Mouse (Mus musculus) right cerebral cortex, adult 18-20 months (tissue): ENCODE results near the gene Kcnip1.
A peak's percentile ranks its signal among the peaks of the same experiment; 100 is the strongest.

ENCODE experiments used
- DNase-seq: peaks from one replicate; pipeline ENCODE4 v3.0.0; 2022; ENCODE audit warnings: mixed read lengths

The Kcnip1 gene

DNA sequence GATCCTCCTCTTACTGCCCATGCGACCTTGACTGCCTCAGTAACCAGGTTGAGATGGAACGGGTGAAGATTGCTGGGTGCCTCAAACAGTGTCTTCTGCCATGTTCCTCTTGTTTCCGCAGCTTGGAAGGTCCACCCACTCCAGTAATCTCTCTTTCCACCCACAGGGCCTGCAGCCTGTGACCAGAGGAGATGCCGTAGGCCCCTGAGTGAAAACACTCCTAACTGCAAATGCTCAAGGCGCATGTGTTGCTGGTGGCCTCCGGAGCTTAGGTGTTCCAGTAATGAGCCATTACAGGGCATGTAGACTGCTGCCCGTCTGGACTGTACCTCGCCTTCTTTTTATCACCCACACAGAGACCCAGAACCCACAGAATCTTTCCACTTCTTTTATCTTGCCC, 55.3 kb downstream of the Kcnip1 start:
- no peak for DNase-seq

DNA sequence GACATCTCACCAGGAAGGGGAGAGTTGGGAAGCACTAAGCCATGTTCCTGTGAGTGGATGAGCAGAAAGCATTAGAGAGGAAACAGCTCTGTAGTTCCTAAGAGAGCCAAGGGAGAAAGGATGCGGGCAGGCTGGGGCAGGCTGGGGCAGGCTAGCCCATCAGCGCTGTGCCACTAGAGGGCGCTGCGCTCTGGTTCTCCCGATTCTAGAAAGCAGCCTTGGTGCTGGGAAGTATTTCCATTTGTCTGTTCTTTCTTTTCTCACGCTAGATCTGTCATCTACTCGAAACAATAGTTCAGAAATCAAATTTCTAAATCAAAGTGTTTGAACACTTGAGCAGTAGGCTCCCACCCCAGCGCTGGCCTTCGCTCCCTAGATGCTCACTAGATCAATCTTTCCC, 58.7 kb downstream of the Kcnip1 start:
- DNase-seq, result no peak

DNA sequence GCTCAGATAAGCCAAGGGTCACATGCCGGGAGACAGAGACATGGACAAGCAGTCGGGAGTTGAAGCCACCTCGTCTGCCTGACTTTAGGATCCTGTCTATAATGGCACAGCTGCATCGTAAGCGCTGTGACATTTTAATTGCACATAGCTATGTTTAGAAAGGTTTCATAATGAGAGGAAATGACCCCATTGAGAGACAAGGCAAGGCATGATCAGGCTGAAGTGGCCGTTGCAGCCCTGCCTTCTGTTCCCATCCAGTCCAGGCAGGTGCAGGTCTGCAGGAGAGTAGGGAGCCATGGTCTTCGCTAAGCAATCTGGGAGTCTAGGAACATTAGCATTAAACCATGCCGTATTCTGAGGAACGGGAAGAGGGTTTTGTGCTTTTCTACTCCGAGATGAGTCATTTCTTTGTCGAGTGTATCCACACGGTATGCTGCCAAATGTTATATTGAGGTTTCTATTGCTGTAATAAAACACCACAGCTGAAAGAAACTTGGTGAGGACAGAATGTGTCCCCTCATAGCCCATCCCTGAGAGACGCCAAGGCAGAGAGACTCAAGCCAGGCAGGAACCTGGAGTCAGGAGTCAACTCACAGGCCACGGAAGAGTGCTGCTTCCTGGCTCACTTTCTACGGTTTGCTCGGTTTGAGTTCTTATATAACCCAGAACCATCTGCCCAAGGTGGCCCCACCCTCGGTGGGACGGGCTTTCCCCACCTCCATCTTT, 60.4 kb downstream of the Kcnip1 start:
- DNase-seq, result peak; percentile 19

DNA sequence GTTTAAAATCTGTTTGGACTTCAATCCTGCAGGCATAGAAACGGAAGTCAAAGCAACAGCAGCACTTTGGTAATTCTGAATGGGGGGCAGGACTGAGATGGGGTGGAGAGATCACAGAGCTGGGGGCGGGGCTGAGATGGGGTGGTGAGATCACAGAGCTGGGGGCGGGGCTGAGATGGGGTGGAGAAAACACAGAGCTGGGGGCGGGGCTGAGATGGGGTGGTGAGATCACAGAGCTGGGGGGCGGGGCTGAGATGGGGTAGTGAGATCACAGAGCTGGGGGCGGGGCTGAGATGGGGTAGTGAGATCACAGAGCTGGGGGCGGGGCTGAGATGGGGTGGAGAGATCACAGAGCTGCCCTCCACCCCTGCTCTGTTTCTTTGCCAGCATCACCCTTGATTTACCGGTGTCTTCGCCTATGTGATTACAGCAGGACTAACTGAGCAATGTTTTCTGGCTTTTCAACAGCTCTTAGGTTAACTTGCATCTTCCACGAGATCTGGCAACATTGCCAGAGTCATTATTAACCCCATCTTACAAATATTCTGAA, 61.0 kb downstream of the Kcnip1 start:
- DNase-seq, result no peak

DNA sequence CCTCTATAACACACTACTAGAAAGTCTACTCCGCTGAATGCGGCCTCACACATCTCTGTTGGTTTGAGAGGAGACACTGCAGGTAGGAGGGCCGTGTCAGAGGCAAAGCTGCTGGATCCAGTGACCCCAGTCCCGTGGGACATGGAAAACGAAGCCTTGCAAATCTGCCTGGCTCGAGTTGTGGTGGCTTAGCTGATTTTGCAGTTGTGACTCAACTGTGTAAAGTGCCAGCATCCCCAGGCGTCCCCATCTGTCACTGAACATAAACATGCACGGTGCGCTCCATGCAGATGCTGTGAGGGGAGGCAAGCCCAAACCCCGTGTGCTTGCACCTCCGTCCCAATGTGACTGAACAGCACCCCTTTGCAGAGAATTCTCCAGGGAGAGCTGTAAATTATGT, 63.5 kb downstream of the Kcnip1 start:
- peak; percentile 43 for DNase-seq

DNA sequence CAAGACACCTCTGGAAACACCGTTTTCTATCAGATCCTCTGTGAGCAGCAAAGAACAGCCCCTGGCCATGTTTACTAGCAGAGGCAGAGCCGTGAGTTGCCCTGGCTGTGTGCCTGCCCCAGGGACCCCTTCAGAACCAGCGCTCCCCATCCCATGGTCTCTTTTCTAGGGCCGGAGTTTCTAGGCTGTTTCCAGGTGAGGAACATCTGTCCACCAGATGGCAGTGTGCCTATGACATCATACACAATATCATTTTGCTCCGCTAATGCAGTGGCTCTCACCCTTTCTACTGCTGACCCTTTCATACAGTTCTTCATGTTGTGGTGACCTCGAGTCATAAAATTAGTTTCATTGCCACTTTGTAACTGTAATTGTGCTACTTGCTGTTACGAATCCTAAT, 64.3 kb downstream of the Kcnip1 start:
- no peak for DNase-seq

DNA sequence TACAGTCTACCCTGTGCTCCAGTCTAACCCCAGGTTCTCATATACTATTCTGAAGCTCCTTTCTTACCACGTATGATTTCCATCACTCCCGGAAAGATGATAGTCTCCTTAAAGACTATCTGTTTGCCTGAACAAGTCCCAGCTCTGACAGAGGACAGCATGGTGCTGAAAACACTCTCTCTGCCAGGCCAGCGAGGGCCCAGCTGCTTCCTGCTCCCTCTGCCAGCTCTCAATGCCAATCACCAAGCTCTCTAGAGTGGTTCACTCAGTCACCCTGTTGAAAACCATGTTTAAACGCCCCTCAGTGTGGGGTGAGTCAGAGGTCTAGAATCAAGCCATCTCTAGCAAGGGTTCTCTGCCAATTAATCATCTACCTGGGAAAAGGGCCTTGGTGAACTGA, 65.1 kb downstream of the Kcnip1 start:
- DNase-seq, result no peak

DNA sequence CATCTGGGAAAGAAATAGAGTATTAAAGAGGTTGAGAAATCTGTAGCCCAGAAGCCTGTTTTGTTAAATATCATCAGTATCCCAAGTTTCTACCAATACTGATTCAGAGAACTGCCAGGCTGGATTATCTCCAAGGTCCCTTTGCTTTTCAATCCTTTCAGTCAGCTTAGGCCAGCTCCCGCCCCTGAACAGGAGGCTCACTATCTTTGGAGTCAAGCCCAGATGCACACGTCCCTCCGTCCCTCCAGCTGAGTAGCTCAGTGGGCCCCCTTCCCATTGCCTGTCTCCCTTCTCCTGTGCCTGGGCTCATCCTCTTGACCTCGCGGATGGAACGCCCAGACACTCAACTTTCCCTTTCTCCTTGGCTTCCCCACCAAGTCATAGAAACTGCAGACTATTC, 65.6 kb downstream of the Kcnip1 start:
- no peak for DNase-seq

DNA sequence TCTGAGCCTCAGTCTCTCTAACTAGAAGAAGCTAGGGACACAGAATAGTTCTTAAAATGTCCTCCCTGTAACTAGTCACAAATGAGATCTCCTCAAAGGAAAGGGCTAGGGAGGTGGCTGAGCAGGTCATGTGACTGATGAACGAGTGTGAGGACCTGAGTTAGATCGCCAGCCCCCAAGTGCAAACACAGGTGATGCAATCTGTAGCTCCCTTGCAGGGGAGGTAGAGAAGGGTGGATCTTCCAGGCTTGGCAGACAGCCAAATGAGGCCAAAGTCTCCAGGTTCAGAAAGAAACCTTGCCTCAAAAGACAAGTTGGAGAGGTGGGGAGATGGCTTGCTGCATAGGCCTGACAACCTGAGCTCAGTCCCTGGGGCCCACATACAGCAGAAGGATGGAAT, 66.4 kb downstream of the Kcnip1 start:
- no peak for DNase-seq

DNA sequence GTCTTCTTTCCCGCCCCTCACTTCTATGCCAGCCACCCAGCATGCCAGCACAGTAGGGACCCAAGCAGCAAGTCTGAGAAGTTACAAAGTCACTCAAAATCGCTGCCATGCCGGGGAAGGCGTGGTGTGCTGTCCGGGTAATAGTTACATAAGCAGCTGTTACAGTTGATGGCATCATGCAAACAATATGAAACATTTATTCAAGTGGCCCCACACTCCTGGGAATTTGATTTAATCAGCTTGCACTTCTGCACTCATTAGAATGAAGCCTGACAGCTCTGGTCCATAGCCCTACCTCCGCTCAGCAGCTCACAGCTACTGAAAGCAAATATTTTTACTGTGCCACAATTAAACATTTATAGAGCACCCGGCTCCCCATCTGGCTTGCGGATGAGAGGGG, 67.2 kb downstream of the Kcnip1 start:
- no peak for DNase-seq

DNA sequence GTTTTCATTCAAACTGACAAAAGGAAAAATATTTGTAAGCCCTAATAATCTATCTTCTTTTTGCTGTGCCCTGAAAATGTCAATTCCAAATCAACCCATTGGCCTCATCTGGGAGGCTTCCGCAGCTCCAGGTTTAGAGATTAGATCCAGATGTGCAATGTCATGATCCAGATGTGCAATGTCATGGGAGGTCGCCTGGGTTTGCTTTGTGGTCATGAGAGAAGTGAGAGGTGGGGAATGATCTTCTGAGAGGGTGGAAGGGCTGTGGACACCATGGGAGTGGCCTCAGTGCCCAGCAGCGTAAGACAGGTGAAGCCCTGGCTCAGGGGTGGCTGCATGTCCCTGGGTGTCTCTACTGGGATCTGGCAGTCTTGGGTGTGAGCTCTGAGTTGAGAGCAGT, 69.9 kb downstream of the Kcnip1 start:
- no peak for DNase-seq

DNA sequence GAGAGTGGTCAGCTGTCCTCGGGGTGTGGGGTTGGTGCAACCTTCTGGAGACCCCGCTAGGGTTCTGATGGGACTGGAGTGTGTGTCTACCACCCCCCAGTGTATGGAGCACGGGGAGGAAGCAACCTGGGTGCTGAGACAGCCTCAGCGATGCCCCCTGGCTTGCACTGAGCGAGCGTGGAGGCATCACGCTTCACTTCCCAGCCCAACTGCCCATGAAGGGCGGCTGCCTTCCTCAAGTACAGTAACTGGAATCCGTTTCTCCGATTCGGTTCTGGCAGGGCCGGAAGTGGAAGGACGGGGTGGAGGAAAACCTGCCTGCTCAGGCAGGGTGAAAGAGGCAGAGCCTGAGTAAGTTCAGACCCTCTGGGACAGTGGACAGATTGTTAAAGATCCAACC, 71.5 kb downstream of the Kcnip1 start:
- DNase-seq, result no peak

DNA sequence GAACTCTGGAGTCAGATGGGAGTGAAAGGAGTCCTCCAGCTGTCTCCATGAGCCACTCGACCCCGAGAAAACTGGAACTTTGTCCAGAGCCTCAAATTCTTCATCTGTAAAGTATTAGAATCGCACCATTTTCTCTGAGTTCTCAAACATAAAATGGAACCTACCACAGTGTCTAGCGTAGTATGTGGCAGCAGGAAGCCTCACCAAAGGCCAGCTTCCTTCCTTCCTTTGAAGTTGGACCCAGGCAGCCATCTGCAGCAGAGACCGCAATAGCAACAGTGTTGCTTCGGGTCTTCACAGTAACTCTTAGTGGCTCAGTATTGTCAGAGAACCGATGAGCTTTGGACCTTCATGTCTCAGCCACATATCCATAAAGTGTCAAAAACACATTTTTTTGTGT, 73.1 kb downstream of the Kcnip1 start:
- no peak for DNase-seq

DNA sequence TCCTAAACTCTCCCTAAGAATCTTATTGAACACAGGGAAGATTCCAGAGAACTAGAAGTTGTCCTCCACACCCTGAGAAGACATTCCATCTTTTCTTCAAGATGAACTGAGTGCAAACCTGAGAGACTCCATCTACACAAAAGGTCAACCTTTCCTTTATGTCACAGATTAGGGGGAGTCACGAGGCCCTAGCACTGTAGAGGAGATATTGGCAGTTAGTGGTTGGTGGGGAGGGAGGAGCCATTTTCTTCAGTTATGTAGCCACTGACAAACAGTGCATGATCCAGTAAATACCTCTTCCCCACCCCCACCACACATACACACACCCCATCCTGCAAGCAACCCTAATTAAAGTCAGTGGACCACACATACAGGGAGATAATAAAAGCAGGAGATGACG, 74.5 kb downstream of the Kcnip1 start:
- DNase-seq, result no peak

DNA sequence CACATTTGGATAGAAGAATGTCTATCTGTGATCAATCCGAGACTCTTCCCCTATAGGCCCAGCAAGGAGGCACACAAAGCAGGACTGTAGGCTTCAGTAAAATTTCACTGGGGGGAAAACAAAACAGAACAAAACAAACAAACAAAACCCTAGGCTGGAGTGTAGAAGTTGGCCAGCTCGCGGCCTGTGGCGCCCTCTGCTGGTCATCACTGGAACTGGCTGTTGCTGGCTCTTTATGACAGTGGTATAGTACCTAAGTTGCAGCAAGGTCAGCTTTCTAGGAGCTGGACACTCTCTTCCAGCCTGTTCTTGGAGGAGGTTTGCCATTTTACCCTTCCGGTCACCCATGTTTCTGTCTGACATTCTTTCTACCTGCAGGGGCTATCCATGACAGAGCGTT, 75.4 kb downstream of the Kcnip1 start:
- peak; percentile 39 for DNase-seq

DNA sequence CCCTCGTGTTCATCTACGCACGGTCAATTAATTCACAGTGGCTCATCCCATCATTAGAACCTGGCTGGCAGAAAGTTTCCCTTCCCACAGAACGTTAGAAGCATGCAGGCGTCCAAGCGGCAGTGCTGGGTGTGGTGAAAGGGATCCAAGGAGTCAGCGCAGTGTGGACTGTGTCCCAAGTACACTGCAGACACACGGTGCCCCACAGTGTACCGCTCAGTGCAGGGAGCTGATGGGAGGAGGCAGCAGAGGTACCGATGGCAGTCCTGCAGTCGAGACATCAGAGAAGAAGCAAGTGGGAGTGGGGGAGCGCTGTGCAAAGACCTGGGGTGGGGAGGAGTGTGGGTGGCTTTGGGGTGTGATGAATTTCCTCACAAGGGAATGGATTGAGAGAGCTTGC, 78.7 kb downstream of the Kcnip1 start:
- DNase-seq, result no peak

DNA sequence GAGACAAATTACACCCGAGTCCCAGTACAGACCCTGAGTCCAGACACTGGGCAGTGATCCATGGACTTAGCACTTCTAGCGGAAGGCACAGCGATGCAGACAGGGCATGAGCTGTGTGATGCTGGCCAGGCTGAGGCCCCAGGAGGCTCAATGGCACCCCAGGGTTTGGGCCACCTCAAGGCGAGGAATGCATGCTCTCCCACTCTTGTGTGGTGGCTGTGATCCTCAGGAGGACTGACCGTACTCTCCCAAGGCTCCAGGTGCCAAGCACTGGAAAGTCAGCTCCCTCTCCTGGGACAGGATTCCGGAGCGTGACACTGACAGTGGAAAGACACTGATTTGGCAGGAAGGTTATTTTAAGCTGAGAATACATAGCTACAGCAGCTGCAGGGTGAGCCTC, 79.9 kb downstream of the Kcnip1 start:
- no peak for DNase-seq

DNA sequence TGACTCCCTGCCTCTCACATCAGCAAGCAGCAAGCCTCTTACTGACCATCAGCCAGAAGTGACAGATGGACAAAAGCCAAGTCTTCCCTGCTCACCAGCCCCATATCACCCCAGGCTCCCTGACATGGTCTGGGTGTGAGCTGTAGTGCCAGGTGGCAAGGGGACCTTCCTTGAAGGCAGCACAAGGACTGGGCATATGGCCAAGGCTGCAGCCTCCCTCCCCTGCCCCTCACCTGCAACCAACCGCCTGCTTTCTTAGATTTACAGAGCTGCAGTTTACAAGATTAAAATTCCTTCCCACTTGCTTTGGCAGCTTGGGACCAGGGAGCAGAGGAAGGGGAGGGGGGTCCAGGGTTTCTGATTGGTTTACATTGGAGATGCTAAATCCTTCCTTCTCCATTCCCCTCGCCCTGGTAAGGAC, 80.8 kb downstream of the Kcnip1 start:
- no peak for DNase-seq

DNA sequence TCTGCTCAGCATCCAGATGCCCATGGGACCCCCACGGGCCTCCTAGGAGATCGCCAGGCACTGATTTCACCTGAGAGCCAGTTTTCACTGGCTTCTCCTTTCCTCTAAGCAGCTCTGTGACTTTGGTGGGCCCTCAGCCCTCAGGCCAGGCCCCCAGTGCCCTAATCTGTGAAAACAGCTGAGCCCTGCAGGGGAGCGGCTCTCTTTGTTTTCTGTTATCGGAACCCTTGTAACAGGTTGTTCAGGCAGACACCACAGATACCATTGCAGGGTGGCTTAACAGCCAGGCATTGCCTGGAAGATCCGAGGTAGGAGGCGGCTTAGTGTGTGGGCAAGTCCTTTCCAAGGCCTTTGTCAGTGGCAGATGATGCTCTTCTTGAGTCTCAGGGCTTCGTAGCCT, 82.0 kb downstream of the Kcnip1 start:
- DNase-seq, result no peak

DNA sequence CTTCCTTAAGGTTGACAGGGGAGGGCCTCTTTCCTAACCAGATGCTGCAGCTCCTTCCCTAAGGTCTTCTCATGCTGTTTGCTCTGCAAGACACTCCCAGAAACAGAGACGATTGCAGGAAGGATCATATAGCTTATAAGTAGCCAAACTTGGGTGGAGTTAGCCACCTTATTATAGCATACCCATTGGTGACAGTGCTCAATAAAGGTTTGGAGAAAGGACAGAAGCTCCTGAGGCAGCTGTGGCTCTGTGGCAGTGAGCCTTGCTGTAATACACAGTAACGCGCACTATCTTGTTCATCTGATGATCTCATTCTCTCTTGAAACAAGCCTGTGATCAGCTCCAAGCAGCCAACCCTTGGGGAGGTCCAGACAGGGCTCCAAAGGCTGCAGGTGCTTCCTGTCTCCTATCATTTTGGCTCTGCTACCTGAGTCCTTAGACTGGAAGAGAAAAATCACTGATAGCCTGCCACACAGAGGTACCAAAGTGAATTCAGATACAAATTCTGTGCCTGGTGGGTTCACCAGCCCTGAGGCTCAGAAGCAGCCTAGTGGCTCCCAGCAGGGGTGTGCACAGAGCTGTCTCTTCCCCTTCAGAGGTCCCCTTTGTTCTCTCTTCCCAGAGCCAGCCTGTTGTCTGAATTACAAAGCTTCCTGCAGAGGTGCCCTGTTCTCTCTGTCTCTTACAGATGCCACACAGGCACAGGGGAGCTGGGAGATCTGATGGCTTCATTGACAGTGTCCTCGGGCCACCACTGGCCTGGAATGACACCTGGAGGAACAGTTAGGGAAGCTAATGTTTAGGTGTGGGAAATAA, 84.4 kb downstream of the Kcnip1 start:
- DNase-seq, result no peak

DNA sequence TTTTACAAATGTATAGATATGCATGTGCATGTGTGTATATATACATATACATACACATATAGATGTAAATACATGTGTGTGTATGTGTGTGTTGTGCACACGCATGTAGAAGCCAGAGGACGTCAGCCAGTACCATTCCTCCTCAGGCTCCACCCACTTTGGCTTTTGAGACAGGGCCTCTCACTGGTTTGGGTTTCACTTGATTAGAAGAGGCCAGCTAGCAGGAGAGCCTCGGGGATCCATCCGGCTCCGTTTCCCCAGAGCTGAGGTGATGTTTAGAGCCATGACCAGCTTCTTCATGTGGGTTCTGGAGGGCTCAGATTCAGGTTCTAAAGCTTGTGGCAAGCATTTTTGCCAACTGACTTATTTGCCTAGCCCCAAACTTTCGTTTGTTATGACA, 89.5 kb downstream of the Kcnip1 start:
- DNase-seq, result no peak

DNA sequence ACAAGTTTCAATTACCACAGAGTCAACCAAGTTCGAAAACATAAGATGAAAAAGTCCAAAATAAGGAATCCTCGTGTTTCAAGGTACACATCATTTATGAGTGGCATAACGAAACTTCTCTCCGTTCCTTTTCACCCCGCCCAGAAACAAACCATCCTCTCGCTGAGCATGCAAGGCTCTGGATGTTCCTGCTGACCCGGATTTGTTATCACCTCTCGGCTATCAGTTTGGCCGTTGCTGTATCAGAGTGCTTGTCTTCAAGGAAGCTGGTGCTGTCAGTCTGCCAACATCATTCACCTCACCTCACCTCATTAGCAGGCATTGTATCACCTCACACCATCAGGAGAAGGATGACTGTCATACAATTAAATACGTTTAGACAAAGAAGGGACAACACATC, 90.6 kb downstream of the Kcnip1 start:
- no peak for DNase-seq

DNA sequence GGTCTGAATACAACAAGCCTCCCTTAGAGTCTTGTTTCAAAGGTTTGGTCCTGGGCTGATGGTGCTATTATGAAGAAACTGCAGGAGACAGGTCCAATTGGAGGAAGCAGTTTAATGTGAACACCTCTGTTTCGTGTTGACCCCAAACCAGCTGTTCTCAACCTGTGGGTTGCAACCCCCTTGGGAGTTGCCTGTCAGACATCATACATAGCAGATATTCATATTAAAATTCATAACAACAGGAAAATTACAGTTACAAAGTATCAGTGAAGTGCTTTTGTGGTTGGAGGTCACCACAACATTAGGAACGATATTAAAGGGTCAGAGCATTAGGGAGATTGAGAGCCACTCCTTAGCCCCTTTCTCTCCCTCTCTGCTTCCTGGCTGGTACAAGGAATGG, 91.2 kb downstream of the Kcnip1 start:
- no peak for DNase-seq

DNA sequence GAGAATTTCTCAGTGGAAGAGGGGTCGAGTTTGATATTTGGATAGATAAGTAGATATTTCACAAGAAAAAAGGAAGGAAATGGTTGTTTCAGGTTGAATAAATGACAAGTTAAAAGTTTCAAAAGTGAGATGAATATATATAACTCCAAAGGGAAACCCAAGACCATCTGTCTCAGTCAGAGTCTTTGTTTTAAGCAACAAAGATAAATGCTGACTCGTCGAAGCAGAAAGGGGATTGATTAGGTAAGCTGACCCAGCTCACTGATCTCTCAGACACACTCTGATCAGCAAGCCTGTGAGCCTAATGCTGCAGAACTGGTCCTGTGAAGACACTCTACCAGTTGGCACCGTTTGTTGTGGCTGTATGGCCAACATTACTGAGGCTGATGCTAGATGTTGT, 101.9 kb downstream of the Kcnip1 start:
- DNase-seq, result no peak
